Mouse (Mus musculus) embryonic facial prominence, embryonic 11.5 days (tissue): ENCODE results near the gene Pdk3. TPM values are rescaled to one million over a fixed set of nuclear protein-coding genes. Genes with fewer than 3 reads are reported as not detected.

Experiments used
- ATAC-seq: fragments of 200-750 bp; cut with Nextera tagmentation; replicated peaks from 2 replicates; pipeline ENCODE4 v1.8.0; 2017; ENCODE audit warnings: low read depth; ENCODE audit not compliant: insufficient number of reproducible peaks, low FRiP score, low TSS enrichment
- DNase-seq: peaks from one replicate; pipeline ENCODE4 v3.0.0-alpha.2; 2015; ENCODE audit warnings: low spot score
- H3K27ac ChIP-seq: fragments of 300-500 bp; sonication (generic); replicated peaks from 2 replicates; pipeline ENCODE4 v1.5.1; 2014; ENCODE audit warnings: mild to moderate bottlenecking, low read depth, low read length, control low read depth
- H3K27me3 ChIP-seq: fragments of 300-500 bp; sonication (generic); 2 replicates; pipeline ENCODE4 v1.6.1; 2014; ENCODE audit warnings: mild to moderate bottlenecking, low read length, moderate library complexity, mixed read lengths; ENCODE audit not compliant: control insufficient read depth, insufficient read depth
- H3K36me3 ChIP-seq: fragments of 300-500 bp; sonication (generic); replicated peaks from 2 replicates; pipeline ENCODE4 v1.6.1; 2014; ENCODE audit warnings: low read depth, mild to moderate bottlenecking, low read length, moderate library complexity, mixed read lengths; ENCODE audit not compliant: control insufficient read depth, insufficient read depth
- H3K4me1 ChIP-seq: fragments of 300-500 bp; sonication (generic); 2 replicates; pipeline ENCODE4 v1.6.1; 2014; ENCODE audit warnings: low read length, mixed read lengths; ENCODE audit not compliant: control insufficient read depth, insufficient read depth
- H3K4me2 ChIP-seq: fragments of 300-500 bp; sonication (generic); 2 replicates; pipeline ENCODE4 v1.6.1; 2014; ENCODE audit warnings: low read depth, mild to moderate bottlenecking, control low read depth, low read length, moderate library complexity
- H3K4me3 ChIP-seq: fragments of 300-500 bp; sonication (generic); 2 replicates; pipeline ENCODE4 v1.5.1; 2014; ENCODE audit warnings: low read depth, low read length, control low read depth
- H3K9ac ChIP-seq: fragments of 300-500 bp; sonication (generic); replicated peaks from 2 replicates; pipeline ENCODE4 v1.6.1; 2014; ENCODE audit warnings: mild to moderate bottlenecking, control low read depth, low read length
- H3K9me3 ChIP-seq: fragments of 300-500 bp; sonication (generic); replicated peaks from 2 replicates; pipeline ENCODE4 v1.6.1; 2016; ENCODE audit warnings: mild to moderate bottlenecking, low read length, inconsistent platforms, mixed read lengths; ENCODE audit not compliant: control insufficient read depth
- WGBS: fragments of 180-500 bp; shearing (Covaris S2); extraction: QIAGEN DNeasy Blood & Tissue Kit; methylation state at CpG from one replicate; pipeline ENCODE4 v1.1.7; 2014; 5-methylcytosine and 5-hydroxymethylcytosine counted together
- polyA plus RNA-seq: library from polyadenylated mRNA; unstranded; fragments of >200 nt; fragmentation: Nextera tagmentation; extraction: Ambion mirVana; gene quantifications from 2 replicates; pipeline ENCODE4 v1.2.1, GENCODE M21; 2014

Pdk3 gene
- polyA plus RNA-seq, 1 experiment from 2014 or later, result 79.1 TPM

DNA sequence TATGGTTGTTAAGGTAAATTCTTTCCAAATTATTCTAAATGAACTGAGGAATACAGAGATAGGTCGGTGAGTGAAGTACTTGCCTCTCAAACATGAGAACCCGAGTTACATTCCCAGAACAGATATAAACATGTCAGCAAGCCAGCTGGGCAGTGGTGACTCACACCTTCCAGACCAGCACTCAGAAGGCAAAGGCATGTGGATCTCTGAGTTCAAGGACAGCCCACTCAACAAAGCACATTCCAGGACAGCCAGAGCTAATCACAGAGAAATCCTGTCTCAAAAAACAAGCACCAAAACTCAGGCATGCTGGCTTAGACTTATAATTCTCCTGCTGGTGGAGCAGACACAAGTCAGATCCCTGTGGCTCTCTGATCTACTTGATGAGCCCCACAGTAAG, 6.2 kb downstream of the Pdk3 start:
- Histone ChIP-seq H3K9ac (no peak overlapping the region), H3K4me2 (no peak overlapping the region), H3K4me3 (no peak overlapping the region), H3K36me3 (no peaks in the 10 kb centered on the region), H3K27me3 (no peaks in the 10 kb centered on the region), H3K27ac (no peak overlapping the region), H3K4me1 (no peaks in the 10 kb centered on the region), H3K9me3 (no peaks in the 10 kb centered on the region)
- no peak for DNase-seq
- ATAC-seq, result no peak
- 69% methylated on average over 2 of the region's 2 CpGs for WGBS

DNA sequence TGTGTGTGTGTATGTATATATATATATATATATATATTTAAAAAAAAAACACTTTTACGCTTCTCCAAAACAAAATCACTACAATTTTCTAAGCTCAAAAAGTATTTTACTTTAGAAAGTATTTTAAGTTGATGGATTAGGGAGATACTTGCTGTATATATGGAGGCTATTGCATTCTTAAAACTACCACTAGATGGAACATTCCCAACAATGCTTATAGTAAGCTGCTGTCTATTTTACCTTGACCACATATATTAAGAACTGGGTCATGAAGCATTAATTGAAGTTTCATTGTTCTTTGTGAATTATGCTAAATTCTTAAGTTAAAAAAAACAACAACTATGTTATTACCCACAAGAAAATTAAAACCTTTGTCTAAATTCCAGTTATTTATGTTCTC, 24.0 kb downstream of the Pdk3 start:
- H3K9ac ChIP-seq, result no peak overlapping the region
- H3K27ac ChIP-seq, result no peak overlapping the region
- H3K9me3 ChIP-seq, result no peaks in the 10 kb centered on the region
- 95% methylated on average over 1 of the region's 1 CpGs for WGBS
- H3K4me1 ChIP-seq, result no peaks in the 10 kb centered on the region
- H3K36me3 ChIP-seq, result no peaks in the 10 kb centered on the region
- no peaks in the 10 kb centered on the region for H3K27me3 ChIP-seq
- DNase-seq (no peak), ATAC-seq (no peak)
- H3K4me2 ChIP-seq, result no peak overlapping the region
- H3K4me3 ChIP-seq, result no peak overlapping the region

DNA sequence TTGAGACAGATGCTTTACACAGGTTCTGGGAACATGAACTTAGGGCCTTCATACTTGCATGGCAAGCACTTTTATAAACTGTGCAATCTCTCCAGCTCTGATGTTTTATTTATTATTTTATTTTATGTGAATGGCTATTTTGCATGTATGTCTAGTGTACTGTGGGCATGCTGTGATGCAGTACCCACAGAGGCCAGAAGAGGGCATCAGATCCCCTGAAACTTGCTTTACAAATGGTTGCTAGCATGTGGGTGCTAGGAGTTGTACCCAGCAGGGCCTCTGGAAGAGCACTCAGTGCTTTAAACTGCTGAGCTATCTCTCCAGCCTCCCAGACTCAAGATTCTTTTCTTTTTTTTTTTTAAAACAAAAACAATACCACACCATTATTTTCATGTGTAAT, 38.8 kb downstream of the Pdk3 start:
- ATAC-seq (no peak), DNase-seq (peak; percentile 14)
- Histone ChIP-seq H3K4me1 (no peaks in the 10 kb centered on the region), H3K9me3 (no peaks in the 10 kb centered on the region), H3K27me3 (no peaks in the 10 kb centered on the region), H3K4me2 (no peak overlapping the region), H3K36me3 (no peaks in the 10 kb centered on the region), H3K27ac (no peak overlapping the region), H3K9ac (no peak overlapping the region), H3K4me3 (no peak overlapping the region)

DNA sequence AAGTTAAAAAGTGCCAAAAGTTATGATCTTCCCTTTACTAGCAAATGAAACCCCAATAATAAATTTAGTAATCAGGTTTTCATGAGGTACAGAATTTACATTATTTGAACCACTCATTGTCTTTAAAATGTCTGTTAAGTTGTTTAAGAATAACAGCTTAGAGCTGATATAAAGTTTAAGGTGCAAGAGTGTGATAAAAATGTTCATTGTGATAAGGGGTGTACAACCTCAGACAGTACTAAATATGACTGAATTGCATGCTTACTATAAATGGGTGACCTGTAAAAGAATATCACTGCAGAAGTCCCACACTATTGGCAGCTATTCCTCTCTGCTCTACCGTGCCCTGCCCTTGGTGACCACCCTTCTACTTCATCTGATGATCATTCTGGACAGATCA, 42.4 kb downstream of the Pdk3 start:
- Histone ChIP-seq H3K4me1 (no peaks in the 10 kb centered on the region), H3K4me2 (no peak overlapping the region), H3K36me3 (no peaks in the 10 kb centered on the region), H3K9ac (no peak overlapping the region), H3K27ac (no peak overlapping the region), H3K27me3 (no peaks in the 10 kb centered on the region), H3K4me3 (no peak overlapping the region), H3K9me3 (no peaks in the 10 kb centered on the region)
- no peak for ATAC-seq
- DNase-seq, result no peak
- 93% methylated on average over 1 of the region's 1 CpGs for WGBS

DNA sequence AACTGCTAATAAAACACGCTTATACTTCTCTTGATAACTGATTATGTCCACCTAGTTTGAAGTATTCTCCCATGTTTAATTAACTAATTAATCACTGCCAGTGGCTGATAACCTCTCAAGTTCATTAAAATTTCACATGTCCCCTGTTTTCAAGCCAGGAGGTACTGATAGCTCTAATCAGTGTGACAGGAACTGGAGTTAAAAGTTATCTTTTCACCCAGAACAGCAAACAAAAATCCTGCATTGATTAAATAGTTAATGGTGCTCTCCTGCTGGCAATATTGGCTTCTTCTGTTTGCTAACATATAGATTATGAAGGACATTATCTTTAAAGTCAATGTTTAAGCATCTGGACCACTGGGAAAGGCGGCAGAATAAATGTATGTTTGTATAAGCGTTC, 71.2 kb downstream of the Pdk3 start:
- H3K36me3 ChIP-seq, result no peaks in the 10 kb centered on the region
- no peak overlapping the region for H3K9ac ChIP-seq
- H3K9me3 ChIP-seq, result no peaks in the 10 kb centered on the region
- H3K27ac ChIP-seq, result no peak overlapping the region
- H3K4me2 ChIP-seq, result no peak overlapping the region
- no peak for DNase-seq
- no peaks in the 10 kb centered on the region for H3K27me3 ChIP-seq
- no peak for ATAC-seq
- no peaks in the 10 kb centered on the region for H3K4me1 ChIP-seq
- 85% methylated on average over 3 of the region's 3 CpGs for WGBS
- no peak overlapping the region for H3K4me3 ChIP-seq

DNA sequence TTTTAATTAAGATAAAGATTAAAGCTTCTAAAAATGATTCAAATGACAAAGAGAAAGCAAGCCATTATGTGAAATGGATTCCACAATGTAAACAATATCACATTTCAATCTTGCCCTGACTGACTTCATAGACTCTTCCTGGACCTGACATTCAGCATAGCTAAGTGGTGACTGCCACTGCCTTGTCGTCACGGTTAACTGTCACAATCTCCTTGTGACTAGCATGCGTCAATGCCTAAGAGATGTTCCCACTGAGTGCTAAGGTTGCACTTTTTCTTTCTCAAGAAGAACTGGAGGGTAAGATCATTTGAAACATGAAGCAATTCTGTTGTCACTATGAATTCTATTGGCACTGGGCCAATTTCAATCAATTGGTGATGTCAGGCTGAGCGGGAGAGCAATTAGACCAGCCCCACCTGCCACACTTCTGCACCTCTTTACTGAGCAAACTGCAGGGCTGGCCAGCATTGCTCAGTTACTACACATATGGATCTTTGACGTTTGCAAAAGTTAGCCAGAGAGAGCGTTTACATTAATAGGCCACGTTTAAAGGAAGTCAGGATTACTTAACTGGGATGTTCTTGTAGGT, 75.0 kb downstream of the Pdk3 start:
- WGBS, result 53% methylated on average over 7 of the region's 7 CpGs

DNA sequence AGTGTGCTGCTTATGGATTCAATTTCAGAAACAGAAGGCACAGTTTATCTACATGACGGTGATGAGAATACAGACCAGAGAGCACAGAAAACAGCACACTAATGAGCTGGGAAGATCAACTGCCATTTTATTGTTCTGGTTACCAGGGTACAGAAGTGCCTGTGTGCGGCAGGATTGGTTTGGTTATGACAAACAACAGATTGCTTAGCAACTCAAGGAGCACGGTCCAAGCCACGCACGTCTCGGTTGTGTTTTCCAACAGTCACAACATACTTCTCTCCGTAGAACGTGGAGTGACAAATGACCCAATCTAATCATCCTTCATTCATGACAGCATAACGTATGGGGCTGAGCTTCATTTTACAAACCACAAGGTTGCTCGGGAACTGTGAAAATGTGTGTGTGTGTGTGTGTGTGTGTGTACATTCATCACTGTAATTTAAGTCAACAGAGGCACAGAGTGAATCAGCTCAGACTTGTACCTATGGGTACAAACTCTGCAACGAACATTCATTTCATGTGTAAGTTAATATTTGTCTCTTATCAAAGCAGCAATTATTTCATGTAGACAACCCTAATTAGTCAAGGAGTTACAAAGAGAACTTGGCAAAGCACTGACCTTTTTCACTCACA, 76.7 kb downstream of the Pdk3 start:
- DNase-seq, result no peak
- WGBS, result 81% methylated on average over 11 of the region's 11 CpGs
- Histone ChIP-seq H3K27me3 (no peaks in the 10 kb centered on the region), H3K36me3 (no peaks in the 10 kb centered on the region), H3K4me3 (no peak overlapping the region), H3K9ac (no peak overlapping the region), H3K27ac (no peak overlapping the region), H3K4me1 (no peaks in the 10 kb centered on the region), H3K9me3 (no peaks in the 10 kb centered on the region), H3K4me2 (no peak overlapping the region)
- no peak for ATAC-seq

More for the DNA sequence above, 75.0 kb downstream of the Pdk3 start:
- Histone ChIP-seq H3K4me2 (no peak overlapping the region), H3K27ac (no peak overlapping the region), H3K4me3 (no peak overlapping the region), H3K9ac (no peak overlapping the region), H3K4me1 (no peaks in the 10 kb centered on the region), H3K27me3 (no peaks in the 10 kb centered on the region), H3K9me3 (no peaks in the 10 kb centered on the region), H3K36me3 (no peaks in the 10 kb centered on the region)
- peak; percentile 3 for DNase-seq
- ATAC-seq, result no peak

DNA sequence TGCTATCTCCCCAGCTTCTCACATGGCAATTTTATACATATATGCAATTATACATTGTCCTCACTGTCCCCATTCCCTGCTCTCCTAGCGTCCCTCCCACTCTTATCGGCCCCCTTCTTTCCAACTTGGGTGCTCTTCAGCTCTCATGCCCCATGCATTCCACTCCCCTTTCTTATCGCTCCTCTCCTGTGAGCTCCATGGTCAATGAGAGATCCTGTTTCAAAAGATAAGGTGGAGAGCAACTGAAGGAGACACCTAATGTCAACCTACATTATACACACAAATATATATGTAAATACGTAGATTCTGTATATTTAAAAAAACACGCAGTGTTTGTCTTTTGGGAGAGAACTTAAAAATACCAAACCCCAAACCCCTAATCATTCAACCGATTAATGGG, 81.4 kb downstream of the Pdk3 start:
- Histone ChIP-seq H3K9me3 (no peaks in the 10 kb centered on the region), H3K36me3 (no peaks in the 10 kb centered on the region), H3K4me1 (no peaks in the 10 kb centered on the region), H3K4me3 (no peak overlapping the region), H3K27ac (no peak overlapping the region), H3K27me3 (no peaks in the 10 kb centered on the region), H3K9ac (no peak overlapping the region), H3K4me2 (no peak overlapping the region)
- WGBS, result 89% methylated on average over 6 of the region's 6 CpGs
- no peak for DNase-seq
- ATAC-seq, result no peak
